Mouse (Mus musculus): ENCODE measurements around the gene Abcb9.
"Not testable (repeated sequence)": the region's sequence is repeated elsewhere in the genome, so short reads cannot be mapped to it uniquely, and the experiment has no call there.

Gene Abcb9

DNA sequence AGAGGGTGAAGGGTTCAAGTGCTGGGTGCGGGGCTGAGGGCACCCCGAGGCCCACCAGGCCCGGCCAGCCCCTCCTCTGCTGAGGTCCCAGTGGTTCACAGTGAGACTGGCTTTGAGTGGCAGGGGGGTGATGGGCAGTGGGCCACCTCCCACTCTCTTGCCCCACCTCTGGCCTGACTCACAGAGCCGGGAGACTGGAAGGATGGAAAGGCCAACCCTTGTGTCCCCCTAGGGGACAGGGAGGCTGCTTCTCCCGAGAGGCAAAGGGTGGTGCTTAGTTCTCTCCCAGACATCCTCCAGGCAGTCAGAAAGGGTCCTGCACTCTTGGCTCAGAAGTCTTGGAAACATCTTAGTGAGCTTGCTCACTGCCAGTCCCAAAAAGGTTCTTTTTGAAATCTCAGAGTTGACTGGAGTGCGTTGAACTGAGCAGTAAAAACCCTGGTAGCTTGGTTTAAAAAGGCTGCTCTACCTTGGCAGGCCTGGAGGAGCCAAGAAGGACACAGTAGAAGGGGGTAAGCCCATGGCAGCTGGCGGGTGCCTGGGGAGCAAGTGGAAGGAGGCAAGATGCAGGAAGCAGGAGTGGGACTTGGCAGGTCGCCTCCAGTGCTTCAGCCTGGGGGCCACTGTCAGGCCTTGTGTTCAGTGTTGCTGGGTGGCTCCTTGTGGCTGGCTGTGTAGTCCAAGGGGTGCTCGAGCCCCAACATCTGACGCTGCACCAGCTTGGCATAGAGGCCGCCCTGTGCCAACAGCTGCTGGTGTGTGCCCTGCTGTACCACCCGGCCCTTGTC lies 33.4 kb downstream of the Abcb9 start:
- in situ Hi-C loops (cut with MseI, MboI), result no loop called here

DNA sequence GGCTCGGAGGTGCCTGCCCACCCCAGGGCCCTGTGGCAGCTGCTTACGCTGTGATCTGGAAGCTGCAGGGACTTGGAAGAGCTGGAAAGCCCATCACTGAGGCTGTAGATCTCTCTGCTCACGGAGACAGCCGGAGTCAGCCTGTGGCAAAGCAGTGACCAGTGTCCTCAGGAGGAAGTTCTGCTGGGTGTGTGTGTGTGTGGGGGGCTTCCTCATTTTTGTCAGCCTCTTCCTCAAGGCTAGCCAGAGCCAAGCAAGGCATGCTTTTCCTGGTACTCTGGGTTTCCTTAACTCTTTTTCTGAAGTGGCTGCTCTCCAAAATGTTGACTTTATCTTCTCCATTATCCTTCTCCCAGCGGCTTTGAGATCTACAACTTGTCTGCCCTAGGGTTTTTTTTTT lies 35.9 kb downstream of the Abcb9 start:
- in situ Hi-C loops (cut with MseI, MboI), result no loop called here

DNA sequence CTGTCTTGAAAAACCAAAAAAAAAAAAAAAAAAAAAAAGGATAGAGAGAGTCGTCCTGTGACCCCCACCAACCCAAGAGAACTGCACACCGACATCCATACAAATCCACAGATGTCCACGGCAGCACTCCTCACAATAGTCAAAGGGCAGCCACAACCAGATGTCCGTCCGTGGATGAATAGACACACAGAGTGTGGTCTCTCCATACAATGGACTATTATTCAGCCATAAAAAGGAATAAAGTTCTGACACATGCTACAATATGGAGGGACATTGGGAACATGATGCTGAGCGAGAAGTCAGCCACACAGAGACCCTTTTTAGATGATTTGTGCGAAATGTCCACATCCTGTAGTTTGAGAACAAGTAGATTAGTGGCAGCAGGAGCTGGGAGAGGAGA lies 36.8 kb downstream of the Abcb9 start:
- in situ Hi-C loops (cut with MseI, MboI), result no loop called here

DNA sequence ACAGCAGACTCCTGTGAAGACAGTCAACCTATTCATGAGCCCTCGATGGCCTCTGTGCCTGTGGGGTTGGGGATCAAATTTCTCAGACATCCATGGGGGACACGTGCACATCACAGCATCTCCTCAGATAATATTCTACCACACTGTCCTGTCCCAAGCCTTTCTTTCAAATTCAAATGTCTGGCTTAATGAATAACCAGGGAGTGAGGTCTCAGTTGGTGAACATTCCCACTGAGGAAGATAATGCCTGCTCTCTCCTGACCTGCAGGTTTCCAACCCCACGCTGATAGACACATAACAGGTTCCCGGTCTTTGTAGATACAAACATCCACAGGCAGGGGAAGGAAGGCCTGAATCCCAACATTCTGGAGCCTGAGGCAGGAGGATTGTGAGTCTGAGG lies 38.6 kb downstream of the Abcb9 start:
- in situ Hi-C loops (cut with MseI, MboI), result no loop called here

DNA sequence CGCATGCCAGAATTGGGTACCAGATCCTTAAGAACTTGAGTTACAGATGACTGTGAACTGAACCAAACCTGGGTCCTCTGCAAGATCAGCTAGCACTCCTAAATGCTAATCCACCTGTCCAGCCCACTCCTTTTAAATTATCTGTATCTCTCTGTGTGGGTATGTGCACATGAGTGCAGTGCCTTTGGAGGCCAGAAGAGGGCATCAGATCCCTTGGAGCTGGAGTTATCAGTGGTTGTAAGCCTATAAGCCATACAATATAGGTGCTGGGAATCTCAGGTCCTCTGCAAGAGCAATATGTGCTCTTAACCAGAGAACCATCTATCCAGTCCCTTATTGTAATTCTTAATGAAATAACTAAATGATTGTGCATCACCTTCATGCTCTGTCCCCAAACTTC lies 39.4 kb downstream of the Abcb9 start:
- in situ Hi-C loops (cut with MseI, MboI), result no loop called here

DNA sequence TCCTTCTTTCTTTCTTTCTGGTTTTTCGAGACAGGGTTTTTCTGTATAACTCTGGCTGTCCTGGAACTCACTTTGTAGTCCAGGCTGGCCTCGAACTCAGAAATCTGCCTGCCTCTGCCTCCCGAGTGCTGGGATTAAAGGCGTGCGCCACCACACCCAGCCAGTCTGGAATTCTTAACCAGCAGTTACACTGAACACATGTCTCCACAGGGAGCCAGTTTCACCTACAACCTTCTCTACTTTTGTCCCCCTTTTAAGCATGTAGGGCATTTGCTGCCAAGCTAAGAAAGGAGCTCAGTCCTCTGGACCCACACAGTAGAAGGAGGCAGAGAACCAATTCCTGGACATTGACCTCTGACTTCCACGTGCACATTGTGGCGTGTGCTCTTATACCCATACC lies 43.0 kb downstream of the Abcb9 start:
- in situ Hi-C loops (cut with MseI, MboI), result not testable (repeated sequence)

DNA sequence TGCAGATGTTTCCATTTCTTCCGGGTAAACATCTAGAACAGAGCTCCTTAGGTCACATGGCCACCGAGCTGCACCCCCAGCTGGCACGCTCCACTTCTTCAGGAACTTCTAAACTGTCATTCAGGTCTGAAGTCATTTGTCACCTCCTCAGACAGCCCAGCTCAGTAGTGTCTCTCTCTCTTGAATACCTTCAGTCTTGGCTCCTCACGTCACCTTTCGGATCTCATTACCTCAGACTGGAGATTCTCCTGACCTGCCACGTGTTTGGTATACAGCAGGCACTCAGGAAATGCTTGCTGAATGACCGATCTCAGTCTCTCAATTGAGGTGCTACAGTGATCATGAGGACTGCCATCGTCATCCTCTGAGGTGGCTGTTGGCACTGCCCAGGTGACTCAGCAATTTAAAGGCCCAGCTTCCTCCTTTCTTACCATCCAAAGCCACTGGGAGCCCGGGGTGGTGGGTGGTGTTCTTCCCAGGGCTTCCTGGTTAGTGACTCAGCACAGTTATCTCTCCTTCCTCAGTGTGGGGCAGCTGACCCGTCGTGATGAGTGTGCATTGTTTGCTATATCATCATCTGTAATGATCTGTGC lies 43.6 kb downstream of the Abcb9 start:
- in situ Hi-C loops (cut with MseI, MboI), result no loop called here

DNA sequence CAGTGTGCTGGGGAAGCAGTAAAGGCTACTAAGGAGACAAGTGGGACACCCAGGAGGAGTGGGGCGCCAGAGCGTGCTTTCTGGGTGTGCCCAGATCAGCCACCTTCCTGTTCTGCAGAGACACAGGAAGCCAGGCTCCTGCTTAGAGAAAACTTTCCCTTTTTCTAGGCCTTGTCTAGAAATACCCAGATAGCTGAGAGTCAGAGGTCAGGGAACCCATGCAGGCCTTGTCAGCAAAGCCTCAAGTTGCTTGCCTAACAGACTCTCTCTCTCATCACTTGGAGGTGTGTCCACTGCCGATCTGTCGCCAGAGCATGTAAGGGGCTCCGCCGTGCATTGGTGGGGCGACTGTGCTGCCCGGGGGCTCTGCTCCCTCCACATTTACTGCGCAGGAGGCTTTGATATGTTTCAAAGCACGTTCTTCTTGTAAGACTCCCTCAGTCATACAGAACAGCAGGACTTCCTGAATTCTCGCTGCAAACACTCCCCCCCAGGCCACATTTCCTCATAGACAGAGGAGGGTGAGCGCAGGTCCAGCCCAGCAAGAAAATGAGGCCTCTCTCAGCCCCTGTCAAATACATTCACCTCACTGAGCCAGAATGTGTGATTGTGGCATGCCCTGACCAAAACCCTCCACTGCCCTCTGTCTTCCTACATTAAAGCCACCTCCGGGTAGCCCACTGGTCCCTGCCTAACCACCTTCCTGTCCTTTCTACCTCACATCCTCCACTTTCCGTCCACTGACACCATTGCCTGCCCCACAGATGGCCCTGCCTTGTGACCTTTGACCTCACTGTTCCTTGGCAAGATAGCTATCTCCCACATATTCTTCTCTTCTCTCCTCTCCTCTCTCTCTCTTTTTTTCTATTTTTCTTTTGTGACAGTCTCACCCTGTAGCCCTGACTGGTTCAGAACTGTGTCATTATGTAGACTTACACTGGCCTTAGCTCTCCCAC lies 45.2 kb downstream of the Abcb9 start:
- in situ Hi-C loops (cut with MseI, MboI), result no loop called here

DNA sequence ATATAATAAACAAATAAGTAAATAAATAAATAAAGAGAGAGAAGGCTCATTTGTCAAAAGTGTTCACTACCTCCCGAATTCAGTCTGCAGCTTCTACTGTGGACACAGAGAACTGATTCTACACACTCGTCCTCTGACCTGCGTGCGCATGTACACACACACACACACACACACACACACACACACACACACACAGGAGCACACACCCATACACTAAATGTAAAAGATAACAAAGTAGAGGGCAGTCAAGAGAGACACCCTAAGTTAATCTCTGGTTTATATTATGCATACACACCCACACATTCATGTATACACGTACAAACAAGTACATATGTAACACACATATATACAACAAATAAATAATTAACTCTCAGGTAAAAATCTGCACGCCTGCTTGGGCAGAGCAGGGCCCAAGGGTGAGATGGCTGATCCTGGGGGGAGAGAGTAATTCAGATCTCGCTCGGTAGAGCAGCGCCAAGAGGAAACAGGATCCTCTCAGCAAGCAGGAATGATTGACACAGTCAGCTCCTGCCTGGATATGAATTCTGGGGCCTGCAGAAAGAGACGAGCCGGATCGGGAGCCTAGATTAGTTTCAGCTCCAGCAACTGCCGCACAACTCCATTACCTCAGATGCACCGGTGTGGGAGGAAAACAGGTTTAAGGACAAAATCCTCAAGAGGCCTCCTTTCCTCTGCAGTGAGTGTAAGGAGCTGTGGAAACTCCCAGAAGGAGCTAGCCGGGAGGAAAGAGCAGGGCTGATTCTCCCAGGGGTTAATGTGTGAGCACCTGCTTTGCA lies 46.2 kb downstream of the Abcb9 start:
- in situ Hi-C loops (cut with MseI, MboI), result no loop called here

DNA sequence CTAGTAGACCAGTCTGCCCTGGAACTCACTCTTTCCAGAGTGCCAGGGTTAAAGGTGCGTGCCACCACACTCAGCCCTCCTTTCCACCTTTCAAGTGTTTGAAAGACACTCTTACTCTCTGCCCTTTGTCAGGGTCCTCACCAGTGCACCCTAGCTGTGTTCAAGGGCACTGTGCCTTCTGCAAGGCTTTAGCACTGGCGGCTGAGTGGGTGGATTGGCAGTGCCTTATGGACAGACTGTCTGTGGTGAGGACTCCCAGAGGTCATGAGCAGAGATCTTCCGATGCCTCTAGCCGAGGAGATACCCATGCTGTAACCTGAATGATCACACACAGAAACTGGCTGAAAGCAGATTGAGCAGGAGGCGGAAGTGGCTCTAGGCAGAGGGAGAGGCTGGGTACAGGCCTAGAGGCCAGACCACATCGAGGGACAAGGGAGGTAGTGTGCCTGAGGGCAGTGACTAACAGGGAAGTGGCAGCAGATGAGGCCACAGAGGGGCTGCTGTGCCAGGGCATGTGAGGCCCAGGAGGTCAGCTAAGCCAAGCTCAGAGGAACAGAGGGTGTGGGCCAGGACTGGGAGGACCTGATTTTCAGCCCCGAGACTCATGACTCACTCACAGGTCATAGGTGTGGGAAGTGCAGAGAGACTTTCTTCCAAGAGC lies 48.7 kb downstream of the Abcb9 start:
- in situ Hi-C loops (cut with MseI, MboI), result no loop called here

DNA sequence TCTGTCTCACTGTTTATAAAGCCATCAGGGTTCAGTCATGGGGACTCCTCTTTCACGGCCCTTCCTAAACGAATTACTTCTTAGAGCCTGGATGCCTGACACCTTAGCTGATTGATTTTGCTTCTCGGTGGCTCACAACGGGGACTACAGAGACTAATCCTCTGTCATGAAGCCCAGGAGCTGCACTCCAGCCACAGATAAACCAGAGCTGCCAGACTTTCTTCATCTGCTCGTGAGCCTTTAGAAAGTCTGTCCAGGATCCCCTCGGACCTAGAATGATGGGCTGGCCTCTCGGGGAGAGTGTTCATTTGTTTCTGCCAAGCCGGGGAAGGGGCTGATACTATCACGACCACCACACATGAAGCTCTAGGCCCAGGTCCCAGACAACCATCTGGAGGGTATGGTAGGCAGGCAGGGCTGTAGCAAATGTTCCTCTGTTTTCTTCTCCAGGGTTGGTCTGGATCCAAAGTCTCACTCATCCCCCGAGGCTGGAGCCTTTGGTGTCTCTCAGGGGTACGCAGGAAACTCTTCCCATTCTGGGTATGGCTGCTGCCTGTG lies 50.1 kb downstream of the Abcb9 start:
- in situ Hi-C loops (cut with MseI, MboI), result no loop called here

DNA sequence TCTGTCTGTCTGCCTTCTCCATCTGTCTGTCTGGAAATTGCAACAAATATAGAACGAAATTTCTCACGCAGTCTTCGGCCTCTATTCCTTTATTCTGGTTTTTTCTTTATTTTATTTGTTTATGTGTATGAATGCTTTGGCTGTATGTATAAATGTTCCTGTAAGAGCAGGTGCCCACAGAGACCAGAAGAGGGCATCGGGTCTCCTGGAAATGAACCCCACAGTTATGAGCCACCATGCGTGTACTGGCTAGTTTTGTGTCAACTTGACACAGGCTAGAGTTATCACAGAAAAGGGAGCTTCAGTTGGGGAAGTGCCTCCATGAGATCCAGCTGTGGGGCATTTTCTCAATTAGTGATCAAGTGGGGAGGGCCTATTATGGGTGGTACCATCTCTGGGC lies 51.6 kb downstream of the Abcb9 start:
- in situ Hi-C loops (cut with MseI, MboI), result no loop called here

DNA sequence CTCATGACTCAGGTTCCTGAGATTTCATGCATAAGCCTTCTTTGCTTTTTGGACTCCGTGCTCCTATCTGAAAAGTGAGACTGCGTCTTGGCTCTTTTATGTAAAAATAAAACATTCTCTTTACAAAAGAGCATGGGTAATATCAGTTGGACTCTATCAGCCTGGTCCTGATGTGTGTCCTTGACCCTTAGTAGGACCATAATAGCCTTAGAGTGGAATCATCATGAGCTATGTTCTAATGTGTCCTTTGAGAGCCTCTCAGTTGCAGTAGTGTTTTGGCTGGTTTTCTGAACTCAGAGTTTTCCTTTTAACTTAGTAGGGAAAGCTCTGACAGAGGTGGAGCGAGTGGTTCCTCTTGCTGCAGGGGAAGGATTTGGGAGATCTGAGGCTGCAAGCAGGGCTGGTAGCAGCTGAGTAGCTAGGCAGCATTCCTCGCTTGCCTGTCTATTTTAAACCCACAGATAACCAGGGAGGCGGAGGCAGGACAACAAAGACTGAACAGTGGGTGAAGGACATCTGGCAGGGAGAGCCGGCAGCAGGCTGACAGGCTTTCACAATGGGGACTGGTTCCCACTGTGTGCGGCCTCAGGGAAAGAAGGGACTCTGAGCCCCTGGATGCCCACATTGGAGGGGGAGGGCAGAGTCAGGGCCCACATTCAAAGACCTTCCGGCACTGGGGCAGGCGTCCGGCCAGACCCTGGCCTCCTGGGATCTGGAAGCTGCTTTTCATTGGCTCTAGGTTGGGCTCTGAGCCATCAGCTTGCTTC lies 52.2 kb downstream of the Abcb9 start:
- in situ Hi-C loops (cut with MseI, MboI), result no loop called here

DNA sequence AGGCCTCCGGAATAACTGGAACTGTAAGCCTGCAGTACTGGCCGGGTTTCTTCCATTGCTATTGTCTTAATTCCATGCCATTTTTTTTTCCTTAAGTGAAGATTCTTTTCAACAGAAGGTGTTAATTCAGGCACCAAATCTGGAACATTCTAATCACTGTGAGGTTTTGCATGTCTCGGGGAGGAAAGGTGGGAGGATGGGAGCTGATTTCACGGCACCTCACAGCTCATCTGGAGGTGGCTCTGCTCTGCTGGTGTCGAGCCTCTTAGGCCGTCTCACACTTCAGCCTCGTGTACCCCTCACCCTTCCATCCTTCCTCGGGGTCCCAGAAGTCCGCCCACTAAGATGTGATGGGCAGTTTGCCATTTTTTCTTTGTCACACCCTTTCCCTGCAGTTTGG lies 54.5 kb downstream of the Abcb9 start:
- in situ Hi-C loops (cut with MseI, MboI), result no loop called here

DNA sequence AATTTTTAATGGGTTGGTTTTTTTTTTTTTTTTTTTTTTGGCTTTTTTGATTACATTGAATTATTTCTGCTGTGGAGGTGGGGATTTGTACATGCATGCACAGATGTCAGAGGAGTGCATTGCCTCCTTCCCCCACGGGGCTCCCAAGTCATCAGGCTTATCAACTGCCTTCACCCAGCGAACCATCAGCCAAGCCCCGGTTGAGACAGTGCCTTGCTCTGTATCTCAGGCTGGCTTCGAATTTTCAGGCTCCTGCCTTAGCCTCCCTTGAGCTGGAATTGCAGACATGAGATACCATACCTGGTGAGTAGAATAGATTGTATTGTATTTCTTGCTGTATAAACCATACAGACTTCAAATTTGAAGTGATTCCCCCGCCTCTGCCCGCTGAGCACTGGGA lies 56.0 kb downstream of the Abcb9 start:
- in situ Hi-C loops (cut with MseI, MboI), result no loop called here

DNA sequence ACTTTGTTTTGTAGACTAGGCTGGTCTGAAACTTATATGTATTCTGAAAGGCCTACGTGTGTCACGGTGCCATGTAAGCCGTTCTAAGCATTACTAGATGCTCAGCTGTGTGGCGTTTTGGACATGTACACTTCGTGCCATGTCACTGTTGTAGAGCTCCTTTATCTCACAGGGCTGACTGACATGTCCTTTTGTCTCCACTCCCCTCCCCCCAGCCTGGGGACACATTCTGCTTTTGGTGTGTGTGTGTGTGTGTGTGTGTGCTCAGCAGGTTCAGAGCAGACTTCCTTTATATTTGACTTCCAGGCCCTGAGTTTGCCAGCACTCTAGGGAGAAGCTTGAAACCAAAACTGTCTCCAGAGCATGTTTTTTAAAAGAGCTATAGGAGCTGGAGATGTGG lies 58.8 kb downstream of the Abcb9 start:
- in situ Hi-C loops (cut with MseI, MboI), result no loop called here

DNA sequence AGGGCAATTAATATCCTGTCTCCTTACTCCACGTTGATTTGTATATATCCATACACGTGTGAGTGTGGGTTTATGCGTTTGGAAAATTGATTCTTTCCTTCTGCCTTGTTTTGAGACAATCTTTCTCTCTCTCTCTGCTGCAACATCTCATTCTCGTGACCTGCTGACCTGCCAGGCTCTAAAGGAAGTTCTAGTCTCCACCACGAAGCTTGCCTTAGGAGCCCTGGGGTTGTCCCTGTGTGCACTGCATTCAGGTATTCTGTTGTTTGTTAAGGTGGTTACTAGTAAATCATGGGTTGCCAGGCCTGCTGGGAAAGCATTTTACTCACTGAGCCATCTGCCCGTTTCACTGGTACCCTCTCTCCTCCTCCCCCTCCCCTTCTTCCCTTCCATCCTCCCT lies 59.3 kb downstream of the Abcb9 start:
- in situ Hi-C loops (cut with MseI, MboI), result no loop called here

DNA sequence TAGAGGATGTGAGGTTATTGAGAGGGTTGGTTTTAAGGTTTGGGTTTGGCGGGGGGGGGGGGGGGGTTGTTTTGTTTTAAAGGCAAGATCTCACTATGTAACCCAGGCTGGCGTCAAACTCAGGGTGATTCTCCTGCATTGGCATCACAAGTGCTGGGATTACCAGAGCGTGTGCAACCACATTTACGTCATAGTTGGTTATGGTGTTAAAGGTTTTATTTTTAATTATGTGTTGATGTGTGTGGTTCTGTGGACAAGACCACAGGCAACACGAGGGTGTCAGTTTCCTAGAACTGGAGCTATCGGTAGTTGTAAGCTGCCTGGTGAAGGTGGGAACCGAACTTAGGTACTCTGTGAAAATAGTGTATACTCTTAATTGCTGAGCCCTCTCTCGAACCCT lies 59.8 kb downstream of the Abcb9 start:
- in situ Hi-C loops (cut with MseI, MboI), result no loop called here

DNA sequence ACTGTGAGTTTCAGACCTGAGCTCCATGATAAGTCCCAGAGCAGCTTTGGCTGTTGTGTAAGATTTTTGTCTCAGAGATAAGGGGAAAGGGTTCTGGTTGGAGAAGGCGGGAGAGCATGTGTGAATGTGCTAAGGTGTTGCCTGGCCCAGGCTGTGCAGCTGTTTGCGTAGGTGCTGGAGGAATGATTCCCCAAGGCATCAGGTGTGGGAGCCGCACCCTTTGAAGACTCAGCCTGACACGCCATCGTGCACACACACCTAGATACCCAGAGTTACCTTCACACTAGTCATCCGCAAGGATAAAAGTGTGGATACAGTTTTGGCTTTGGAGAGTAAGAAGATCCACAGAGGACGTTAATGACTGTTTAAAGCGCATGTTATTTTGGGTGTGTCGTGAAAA lies 60.2 kb downstream of the Abcb9 start:
- in situ Hi-C loops (cut with MseI, MboI), result no loop called here

DNA sequence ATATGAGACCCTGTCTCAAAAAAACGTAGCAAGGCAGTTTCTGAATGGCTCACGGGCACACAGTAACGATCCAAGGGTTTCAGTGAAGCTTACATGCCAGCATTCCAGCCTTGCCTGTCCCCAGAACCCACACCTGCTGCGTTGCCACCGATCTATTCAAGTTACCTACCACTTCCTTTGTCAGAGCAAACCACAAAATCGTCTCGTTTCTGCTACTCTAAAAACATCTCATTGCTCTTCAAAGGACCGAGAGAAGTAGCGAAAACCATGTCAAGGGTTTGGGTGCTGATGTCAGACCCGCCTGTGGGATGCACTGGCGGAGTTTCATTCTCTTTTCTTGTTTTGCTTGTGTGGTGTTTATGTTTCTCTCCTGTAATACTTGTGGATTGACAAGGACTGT lies 61.1 kb downstream of the Abcb9 start:
- in situ Hi-C loops (cut with MseI, MboI), result no loop called here

Measured in mouse trophoblast stem cell (cell line).